Mouse (Mus musculus): ENCODE data around the gene Spon1. TPM values are rescaled to one million over a fixed set of nuclear protein-coding genes. Genes with fewer than 3 reads are reported as not detected.

Gene Spon1
- total and polyA plus RNA-seq, 3 experiments, result 8.3 to 11.8 (median 11.5) TPM

DNA sequence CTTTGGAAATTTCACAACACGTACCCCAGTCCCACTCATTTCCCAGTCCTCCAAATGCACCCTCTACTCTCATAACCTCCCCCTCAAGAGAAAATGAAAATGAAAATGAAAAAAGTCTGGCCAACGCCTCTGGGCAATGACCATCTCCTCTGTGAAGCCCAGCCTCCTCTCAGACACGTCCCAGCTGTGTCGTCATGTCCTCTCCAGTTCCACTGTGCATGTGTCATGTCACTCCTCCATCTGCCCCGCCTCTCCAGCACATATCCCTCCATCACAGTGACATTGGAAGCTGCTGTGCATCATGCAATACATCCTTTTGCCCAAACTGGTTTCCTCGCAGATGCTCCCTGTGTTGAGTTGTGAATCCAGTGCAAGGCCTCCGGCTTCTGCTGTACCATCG is 199.8 kb downstream of the Spon1 start:
- DNase-seq, result no peak
- H3K79me2 ChIP-seq (replicated peaks; ENCODE audit: control insufficient read depth, insufficient read depth, low read length), result no peaks in the 10 kb centered on the region
- H3K36me3 ChIP-seq (ENCODE audit: control insufficient read depth, insufficient read depth, low read length), result no peaks in the 10 kb centered on the region
- peaks cover 6% of the 10 kb centered on the region for H3K4me1 ChIP-seq (ENCODE audit: control insufficient read depth, insufficient read depth, low read length)
- H3K27ac ChIP-seq, result no peak overlapping the region
- TF ChIP-seq CTCF (IDR thresholded peaks at IDR 0.05), result no peak
- no peak for TF ChIP-seq POLR2A (IDR thresholded peaks at IDR 0.05; ENCODE audit: insufficient read depth, low read depth, low read length)
- TF ChIP-seq EP300 (IDR thresholded peaks at IDR 0.05; ENCODE audit: insufficient read depth, low read depth, low read length), result no peak
- H3K9ac ChIP-seq (ENCODE audit: low read depth, low read length), result no peak overlapping the region
- no peak overlapping the region for H3K4me3 ChIP-seq
- intact Hi-C loops (cut with DNase I), result no loop called here
- 85% methylated on average over 8 of the region's 8 CpGs for WGBS
- H3K27me3 ChIP-seq (ENCODE audit: control insufficient read depth, insufficient read depth, low read length), result no peaks in the 10 kb centered on the region

GRCm38 (mm10) chr7:113969182-113969581 is 203.4 kb downstream of the Spon1 start:
- Histone ChIP-seq H3K4me3 (no peak overlapping the region), H3K4me1 (ENCODE audit: control insufficient read depth, insufficient read depth, low read length) (no peaks in the 10 kb centered on the region), H3K9ac (ENCODE audit: low read depth, low read length) (no peak overlapping the region), H3K27ac (no peak overlapping the region), H3K36me3 (ENCODE audit: control insufficient read depth, insufficient read depth, low read length) (no peaks in the 10 kb centered on the region), H3K27me3 (ENCODE audit: control insufficient read depth, insufficient read depth, low read length) (no peaks in the 10 kb centered on the region), H3K79me2 (replicated peaks; ENCODE audit: control insufficient read depth, insufficient read depth, low read length) (no peaks in the 10 kb centered on the region)
- TF ChIP-seq EP300 (IDR thresholded peaks at IDR 0.05; ENCODE audit: insufficient read depth, low read depth, low read length), result no peak
- no peak for TF ChIP-seq CTCF (IDR thresholded peaks at IDR 0.05)
- no peak for TF ChIP-seq POLR2A (IDR thresholded peaks at IDR 0.05; ENCODE audit: insufficient read depth, low read depth, low read length)
- no peak for DNase-seq
- intact Hi-C loops (cut with DNase I), result no loop called here

- Histone ChIP-seq H3K27ac (no peak overlapping the region), H3K4me3 (no peak overlapping the region), H3K9ac (ENCODE audit: low read depth, low read length) (no peak overlapping the region), H3K27me3 (ENCODE audit: control insufficient read depth, insufficient read depth, low read length) (no peaks in the 10 kb centered on the region), H3K4me1 (ENCODE audit: control insufficient read depth, insufficient read depth, low read length) (no peaks in the 10 kb centered on the region), H3K36me3 (ENCODE audit: control insufficient read depth, insufficient read depth, low read length) (no peaks in the 10 kb centered on the region), H3K79me2 (replicated peaks; ENCODE audit: control insufficient read depth, insufficient read depth, low read length) (no peaks in the 10 kb centered on the region)
- DNase-seq, result no peak
- 84% methylated on average over 4 of the region's 4 CpGs for WGBS
- intact Hi-C loops (cut with DNase I), result no loop called here
- TF ChIP-seq EP300 (IDR thresholded peaks at IDR 0.05; ENCODE audit: insufficient read depth, low read depth, low read length), result no peak
- no peak for TF ChIP-seq CTCF (IDR thresholded peaks at IDR 0.05)
- TF ChIP-seq POLR2A (IDR thresholded peaks at IDR 0.05; ENCODE audit: insufficient read depth, low read depth, low read length), result no peak
Observed at GRCm38 (mm10) chr7:113972536-113972935, 206.7 kb downstream of the Spon1 start.

DNA sequence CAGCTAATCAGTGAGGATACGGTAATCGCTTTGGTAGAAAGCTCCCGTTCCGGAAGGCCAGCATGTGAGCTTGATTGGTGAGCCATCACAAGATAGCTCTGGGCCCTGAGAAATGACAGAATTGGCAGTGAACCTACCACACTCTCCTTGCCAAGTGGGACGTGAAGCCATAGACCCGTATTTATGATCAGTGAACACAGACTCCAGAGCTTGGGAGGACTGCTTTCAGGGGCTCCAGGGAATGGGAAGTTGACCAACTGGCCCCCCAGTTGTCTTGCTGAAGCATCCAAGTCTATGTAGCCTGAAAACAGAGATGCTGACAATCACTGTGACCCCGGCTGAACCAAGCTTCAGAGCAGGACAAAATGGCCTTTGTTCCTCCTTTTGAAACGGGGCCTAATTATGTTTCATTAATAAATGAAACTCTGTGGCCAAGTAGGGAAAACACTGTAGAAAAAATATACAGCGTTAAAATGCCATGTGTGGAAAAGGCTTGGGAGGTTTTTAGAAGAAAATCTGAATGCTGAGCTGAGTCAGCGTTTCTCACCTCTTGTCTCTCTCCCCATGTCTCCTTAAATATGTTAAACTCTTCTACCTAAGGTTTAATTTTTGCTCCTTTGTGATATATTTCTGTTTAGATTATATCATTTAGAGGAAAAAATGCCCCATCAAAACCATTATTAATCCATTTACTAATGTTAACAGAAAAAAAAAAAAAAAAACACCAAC is 220.8 kb downstream of the Spon1 start:
- no peak for TF ChIP-seq POLR2A (IDR thresholded peaks at IDR 0.05; ENCODE audit: insufficient read depth, low read depth, low read length)
- H3K27me3 ChIP-seq (ENCODE audit: control insufficient read depth, insufficient read depth, low read length), result no peaks in the 10 kb centered on the region
- no peak overlapping the region for H3K4me3 ChIP-seq
- intact Hi-C loops (cut with DNase I), result no loop called here
- H3K27ac ChIP-seq, result no peak overlapping the region
- no peaks in the 10 kb centered on the region for H3K36me3 ChIP-seq (ENCODE audit: control insufficient read depth, insufficient read depth, low read length)
- DNase-seq, result peak in 1 of 2 experiments; percentile 19
- 65% methylated on average over 10 of the region's 10 CpGs for WGBS
- H3K9ac ChIP-seq (ENCODE audit: low read depth, low read length), result no peak overlapping the region
- no peaks in the 10 kb centered on the region for H3K4me1 ChIP-seq (ENCODE audit: control insufficient read depth, insufficient read depth, low read length)
- no peaks in the 10 kb centered on the region for H3K79me2 ChIP-seq (replicated peaks; ENCODE audit: control insufficient read depth, insufficient read depth, low read length)

GRCm38 (mm10) chr7:113988156-113988555 is 222.4 kb downstream of the Spon1 start:
- intact Hi-C loops (cut with DNase I), result no loop called here
- no peak overlapping the region for H3K9ac ChIP-seq (ENCODE audit: low read depth, low read length)

GRCm38 (mm10) chr7:113997675-113998354 is 232.0 kb downstream of the Spon1 start:
- Histone ChIP-seq H3K9ac (ENCODE audit: low read depth, low read length) (no peak overlapping the region), H3K27ac (no peak overlapping the region), H3K36me3 (ENCODE audit: control insufficient read depth, insufficient read depth, low read length) (no peaks in the 10 kb centered on the region), H3K79me2 (replicated peaks; ENCODE audit: control insufficient read depth, insufficient read depth, low read length) (no peaks in the 10 kb centered on the region), H3K27me3 (ENCODE audit: control insufficient read depth, insufficient read depth, low read length) (no peaks in the 10 kb centered on the region), H3K4me1 (ENCODE audit: control insufficient read depth, insufficient read depth, low read length) (no peaks in the 10 kb centered on the region), H3K4me3 (no peak overlapping the region)
- WGBS, result 81% methylated on average over 7 of the region's 7 CpGs
- no peak for TF ChIP-seq EP300 (IDR thresholded peaks at IDR 0.05; ENCODE audit: insufficient read depth, low read depth, low read length)
- no peak for TF ChIP-seq POLR2A (IDR thresholded peaks at IDR 0.05; ENCODE audit: insufficient read depth, low read depth, low read length)
- TF ChIP-seq CTCF (IDR thresholded peaks at IDR 0.05), result no peak
- no peak for DNase-seq
- intact Hi-C loops (cut with DNase I), result no loop called here

More at GRCm38 (mm10) chr7:113988156-113988555, 222.4 kb downstream of the Spon1 start:
- H3K4me3 ChIP-seq, result no peak overlapping the region
- no peaks in the 10 kb centered on the region for H3K36me3 ChIP-seq (ENCODE audit: control insufficient read depth, insufficient read depth, low read length)
- no peaks in the 10 kb centered on the region for H3K4me1 ChIP-seq (ENCODE audit: control insufficient read depth, insufficient read depth, low read length)
- no peak overlapping the region for H3K27ac ChIP-seq
- no peaks in the 10 kb centered on the region for H3K27me3 ChIP-seq (ENCODE audit: control insufficient read depth, insufficient read depth, low read length)
- H3K79me2 ChIP-seq (replicated peaks; ENCODE audit: control insufficient read depth, insufficient read depth, low read length), result no peaks in the 10 kb centered on the region
- TF ChIP-seq POLR2A (IDR thresholded peaks at IDR 0.05; ENCODE audit: insufficient read depth, low read depth, low read length) (no peak), CTCF (IDR thresholded peaks at IDR 0.05) (no peak), EP300 (IDR thresholded peaks at IDR 0.05; ENCODE audit: insufficient read depth, low read depth, low read length) (no peak)
- no peak for DNase-seq

Measured in heart, adult 2 months (tissue).